Mouse (Mus musculus): ENCODE data around the gene Wnk2. TPM values are rescaled to one million over a fixed set of nuclear protein-coding genes. Genes with fewer than 3 reads are reported as not detected.

The Wnk2 gene
- total RNA-seq, 2 experiments from 2014 or later, result 63.4 to 85.0 TPM

DNA sequence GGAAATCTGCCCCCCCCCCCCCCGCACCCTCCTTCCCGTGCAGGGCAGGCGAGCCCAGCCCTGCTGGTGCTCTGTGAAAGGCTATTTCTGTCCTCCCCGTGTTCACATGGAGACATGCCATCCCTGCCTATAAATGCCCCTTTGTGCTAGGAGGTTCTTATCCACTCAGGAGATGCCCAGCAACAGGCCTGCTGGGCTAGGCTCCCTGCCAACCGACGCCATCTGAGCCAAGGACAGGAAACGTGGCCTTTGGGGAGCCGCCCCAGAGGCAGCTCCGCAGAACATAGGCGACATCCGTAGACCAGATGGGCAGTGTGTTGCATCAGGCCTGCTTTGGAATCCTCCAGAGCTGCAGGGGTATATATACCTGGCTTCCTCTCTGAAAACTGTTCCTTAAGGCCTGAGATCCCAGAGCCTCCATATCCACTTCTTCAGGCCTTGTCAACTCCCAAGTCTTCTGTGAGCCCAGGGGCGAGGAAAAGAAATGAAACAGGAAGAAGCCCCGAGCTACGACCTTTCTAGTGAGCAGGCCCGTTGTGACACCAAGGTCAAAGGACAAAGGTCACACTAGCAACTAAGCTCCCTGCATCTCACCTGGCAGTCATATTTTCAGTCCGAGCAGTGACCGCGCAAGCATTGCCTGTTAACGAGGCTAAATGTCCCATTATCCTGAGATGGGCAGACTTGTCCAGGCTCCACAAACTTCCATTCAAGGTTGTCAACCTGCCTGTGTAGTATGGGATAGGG lies 31.2 kb upstream of the Wnk2 start:
- DNase-seq (ENCODE audit: low spot score), result peak; percentile 77

DNA sequence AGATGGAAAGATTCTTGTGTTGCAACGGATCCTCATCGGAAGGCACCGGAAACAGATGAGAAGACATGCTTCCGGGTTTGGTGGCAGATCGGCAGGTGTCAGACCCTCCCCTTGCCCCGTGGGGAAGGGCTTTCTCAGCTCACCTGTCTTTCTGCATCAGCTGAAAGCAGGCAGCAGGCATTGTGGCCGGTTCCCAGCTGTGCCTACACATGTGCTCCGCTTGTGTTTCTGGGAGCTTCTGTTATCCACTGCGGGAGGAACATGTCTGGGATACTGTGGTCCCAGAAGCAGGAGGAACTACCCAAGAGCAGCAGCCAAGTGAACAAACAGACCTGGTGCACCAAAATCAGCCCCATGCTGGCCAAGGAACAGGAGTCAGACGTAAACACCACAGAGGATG lies 27.7 kb upstream of the Wnk2 start:
- DNase-seq (ENCODE audit: low spot score), result no peak

DNA sequence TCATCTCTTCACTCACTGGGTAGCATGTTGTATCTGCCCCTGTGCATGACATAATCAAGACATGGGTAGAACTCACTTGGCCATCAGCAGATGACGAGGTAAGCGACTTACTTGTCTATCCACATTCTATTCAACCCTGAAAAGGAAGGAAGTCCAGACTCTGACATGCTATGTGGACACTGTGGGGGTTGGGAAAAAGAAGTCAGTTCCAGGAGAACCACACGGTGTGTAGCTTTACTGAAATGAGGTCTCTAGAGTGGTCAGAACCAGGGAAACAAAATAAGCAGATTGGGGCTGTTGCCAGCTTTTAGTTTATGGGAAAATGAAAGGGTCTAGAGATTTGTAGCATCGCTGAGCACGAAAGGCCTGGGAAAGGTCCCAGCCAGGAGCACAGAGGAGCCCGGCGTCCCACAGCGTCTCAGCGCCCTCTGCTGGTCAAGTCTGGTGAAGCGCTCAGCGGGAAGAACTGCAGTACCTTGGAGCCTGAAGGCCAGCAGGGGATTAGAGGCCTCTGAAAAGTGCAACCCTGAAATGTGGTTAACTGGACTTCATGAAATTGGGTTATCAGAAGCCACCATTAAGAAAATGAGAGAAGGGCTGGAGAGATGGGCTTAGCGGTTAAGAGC lies 25.3 kb upstream of the Wnk2 start:
- DNase-seq (ENCODE audit: low spot score), result peak; percentile 92

DNA sequence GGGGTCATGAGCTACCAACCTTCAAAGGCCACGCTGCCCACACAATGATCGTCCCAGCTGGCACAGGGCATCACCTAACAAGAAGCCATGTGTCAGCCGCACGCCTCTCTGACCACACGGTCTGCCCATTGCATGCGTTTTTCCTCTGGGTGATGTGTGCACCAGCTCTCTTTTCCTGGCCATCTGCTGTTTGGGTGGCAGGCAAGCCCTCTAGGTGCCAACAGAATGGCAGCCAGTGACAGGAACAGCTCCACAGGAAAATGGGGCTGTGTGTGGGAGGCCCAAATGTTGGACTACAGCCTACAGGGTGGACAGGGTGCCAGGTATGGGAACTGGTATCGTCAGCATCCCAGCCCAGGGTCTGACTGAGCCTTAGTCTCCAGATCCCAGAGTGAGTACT lies 24.5 kb upstream of the Wnk2 start:
- no peak for DNase-seq (ENCODE audit: low spot score)

DNA sequence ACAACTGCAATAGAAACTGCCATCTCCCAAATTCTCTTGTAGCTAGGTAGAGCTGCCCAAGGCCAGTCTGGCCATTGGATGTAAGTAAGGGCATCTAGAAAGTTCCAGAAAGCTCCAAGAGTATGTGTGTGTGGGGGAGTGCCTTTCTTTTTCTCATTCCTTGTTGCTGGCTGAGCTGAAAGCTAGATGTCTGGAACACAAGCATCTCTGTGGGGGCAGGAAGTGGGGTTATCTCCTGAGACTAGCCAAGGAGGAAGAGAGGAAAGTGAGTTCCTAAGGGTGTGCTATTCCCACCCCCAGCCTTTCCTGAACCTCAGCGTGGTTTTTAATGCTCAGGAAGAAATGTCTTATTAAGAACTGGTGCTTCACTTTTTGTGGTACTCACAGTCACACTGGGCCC lies 23.9 kb upstream of the Wnk2 start:
- DNase-seq (ENCODE audit: low spot score), result no peak

DNA sequence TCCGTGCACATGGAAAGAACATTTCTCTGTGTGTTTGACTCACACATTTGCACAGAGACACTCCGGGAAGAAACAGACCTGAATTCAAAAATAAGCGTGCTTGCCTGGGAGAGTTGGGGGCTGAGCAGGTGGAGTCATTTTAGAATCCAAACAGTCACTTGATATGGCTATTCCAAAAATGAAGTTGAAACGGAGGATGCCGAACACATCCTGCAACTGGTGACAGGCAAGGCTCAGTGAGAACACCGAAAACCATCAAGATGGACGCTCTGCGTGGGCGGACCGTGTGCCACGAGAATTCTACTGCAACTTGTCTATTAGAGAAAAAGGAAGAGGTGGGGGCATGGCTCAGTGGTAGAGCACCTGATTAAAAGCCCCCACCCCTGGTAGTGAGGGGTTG lies 22.8 kb upstream of the Wnk2 start:
- no peak for DNase-seq (ENCODE audit: low spot score)

DNA sequence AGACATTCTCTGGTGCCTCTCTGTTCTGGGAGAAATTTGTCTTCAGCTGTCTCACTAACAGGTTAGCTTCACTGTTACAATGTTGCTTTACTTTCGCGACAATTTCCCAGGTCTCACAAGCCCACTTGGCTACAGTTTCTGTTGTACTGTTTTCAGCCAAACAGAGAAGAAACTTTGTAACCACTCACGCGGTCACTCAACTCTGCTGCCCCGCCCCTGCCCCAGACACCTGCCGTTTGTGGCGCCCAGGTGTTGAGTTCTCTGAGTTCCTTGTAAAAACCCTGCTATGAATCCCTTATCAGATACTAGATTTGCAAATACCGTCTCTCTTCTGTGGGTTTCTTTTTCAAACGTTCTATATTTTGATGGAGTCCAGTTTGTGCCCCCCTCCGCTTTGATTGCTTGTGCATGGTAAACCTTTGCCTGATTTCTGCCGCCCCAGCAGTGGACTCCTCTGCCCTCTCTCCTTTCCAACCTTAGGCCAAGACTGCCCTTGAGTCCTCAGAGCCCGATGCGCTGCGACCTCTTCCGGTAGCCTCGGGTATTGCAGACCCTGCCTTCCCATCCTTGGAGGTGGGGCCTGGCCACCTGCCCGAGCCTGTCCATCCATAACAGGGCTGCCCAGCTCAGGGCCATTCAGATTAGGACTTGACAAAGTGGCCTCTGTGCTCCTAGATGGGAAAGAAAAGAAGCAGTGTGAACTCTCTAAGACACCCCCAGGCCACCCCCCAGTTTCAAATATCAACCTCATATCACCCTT lies 21.8 kb upstream of the Wnk2 start:
- DNase-seq (ENCODE audit: low spot score), result peak; percentile 93

DNA sequence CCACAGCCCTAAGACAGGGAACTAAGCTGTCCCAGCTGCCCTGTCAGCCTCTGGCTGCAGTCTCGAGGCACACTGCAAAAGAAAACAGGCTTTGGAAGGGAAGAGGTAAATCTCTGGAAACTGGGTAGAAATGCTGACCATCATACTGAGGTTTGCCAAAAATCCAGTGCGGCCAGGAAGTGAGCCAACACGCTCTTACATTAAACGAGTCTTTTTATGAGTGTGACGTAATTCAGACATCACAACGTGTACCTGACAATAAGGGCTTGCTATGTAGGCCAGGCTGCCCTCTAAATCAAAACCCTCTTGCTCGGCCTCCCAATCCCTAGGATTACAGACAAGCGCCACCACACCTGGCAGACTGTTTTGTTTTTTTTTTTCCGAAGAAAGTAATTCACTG lies 19.3 kb upstream of the Wnk2 start:
- no peak for DNase-seq (ENCODE audit: low spot score)

DNA sequence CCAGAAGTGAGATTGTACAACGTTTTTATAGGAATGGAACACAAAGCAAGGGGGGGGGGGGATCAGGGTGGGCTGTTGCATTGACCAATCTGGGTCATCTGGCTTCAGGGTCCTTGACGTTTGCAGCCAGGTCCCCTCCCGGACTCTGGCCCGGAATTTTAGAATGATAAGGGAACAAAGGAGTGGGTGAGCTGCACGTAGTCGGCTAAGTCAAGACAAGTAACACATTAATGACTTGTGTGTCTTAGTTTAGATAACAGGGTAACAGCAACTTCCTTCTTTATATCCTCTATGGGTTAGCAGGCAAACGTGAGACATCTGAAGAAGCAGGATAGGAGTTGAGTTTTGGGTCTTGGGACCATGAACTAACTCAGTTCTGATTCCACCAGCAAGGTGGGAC lies 15.8 kb upstream of the Wnk2 start:
- no peak for DNase-seq (ENCODE audit: low spot score)

DNA sequence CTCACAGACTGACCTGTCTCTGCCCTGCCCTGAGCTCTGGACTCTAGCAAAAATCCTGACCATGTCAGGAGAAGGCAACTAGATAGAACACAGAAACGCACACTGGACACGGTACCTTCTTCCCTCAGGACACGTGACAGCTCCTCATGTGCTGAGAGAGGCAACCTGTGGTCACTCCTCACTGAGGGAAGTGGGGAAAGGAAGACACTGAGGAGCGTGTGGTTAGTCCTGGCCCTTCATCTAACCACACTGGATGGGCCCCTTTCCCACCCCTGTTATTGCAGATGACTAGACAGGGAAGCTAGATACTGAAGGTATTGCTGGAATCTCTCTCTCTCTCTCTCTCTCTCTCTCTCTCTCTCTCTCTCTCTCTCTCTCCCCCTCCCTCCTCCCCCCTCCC lies 14.9 kb upstream of the Wnk2 start:
- no peak for DNase-seq (ENCODE audit: low spot score)

DNA sequence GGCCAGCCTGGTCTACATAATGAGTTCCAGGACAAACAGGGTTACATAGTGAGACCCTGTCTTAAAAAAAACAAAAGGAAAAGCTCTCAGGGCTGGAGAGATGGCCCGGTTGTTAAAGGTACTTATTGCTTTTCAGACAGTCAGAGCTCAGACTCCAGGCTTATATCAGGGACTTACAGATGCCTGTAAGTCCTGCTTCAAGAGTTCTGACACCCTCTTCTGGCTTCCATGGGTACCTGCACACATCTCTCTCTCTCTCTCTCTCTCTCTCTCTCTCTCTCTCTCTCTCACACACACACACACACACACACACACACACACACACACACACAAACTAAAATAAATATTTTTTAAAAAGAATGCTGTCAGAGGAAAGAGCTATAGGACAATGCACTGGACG lies 13.4 kb upstream of the Wnk2 start:
- no peak for DNase-seq (ENCODE audit: low spot score)

DNA sequence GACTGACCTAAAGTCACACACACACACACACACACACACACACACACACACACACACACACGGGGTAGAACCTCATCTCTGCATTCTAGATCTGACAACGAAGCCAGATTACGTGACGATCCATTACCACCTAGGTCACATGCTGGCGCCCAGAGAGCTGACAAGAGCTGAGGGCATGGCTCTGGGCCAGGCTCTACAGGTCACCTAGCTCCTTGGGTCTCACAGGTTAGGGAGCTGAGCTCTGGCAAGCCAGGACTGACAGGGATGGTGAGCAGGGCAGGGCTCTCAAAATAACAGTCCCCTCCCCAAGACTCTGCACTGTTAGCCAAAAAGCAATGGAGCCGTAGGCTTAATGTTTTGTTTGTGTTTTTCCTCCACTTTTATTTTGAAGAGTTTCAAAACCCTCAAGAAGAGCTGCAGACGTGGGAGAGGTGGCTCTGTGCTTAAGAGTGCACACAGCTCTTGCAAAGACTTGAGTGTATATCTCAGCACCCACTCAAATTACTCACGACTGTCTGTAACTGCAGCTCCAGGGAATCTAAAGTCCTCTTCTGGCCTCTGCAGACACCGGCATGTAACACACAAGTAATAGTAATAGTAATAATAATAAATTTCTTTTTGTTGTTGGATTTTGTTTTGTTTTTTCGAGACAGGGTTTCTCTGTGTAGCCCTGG lies 10.4 kb upstream of the Wnk2 start:
- no peak for DNase-seq (ENCODE audit: low spot score)

DNA sequence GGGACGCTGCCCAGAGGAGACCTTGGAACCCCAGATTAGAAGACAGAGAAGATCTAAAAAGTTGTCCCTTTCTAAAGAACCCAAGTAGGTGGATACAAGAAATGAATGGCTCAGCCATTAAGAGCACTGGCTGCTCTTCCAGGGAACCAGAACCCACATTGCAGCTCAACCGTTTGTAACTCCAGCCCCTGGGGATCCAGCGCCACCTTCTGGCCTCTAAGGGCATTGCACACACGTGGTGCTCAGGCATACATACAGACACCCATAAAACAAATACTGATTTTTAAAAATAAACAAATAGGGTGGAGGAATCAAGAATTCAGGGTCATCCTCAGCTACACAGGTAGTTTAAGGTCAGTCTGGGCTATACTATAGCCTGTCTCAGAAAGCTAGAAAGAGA lies 8.8 kb upstream of the Wnk2 start:
- DNase-seq (ENCODE audit: low spot score), result no peak

DNA sequence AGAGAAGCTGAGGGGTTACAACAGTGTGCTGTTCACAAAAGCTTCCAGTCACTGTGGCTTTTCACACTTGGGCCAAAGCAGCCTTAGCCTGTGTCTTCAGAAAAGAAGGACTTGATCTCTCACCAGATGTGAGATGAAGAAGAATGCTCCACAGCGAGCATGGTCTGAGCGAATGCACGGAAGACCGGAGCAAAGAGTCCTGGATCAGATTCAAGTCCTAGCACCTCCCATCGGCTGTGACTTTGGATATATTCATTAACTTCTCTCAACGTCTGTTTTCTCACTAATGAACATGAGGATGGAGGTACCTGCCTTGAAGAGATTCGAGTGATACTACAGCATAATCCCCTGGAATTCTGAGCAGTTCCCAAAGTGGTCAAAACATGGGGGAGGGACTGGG lies 6.8 kb upstream of the Wnk2 start:
- DNase-seq (ENCODE audit: low spot score), result no peak

DNA sequence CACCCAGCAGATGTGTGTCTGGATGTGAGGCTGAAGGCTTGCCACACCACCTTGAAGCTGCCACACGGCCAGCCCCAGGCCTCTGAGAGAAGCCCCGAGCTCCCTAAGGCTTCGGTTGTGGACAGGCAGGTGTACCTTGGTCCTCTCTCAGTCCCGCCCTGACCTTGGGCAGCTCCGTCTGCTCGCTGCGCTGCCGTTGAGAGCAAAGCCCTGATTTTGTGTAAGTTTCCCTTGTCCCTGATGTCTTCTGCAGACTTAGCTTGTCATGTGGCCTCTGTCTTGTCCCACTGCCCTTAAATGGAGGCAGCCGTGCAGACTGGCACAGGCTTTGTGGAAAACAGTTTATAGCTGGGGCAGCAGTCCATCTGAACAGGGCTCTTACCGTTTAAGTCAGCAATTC lies 6.2 kb upstream of the Wnk2 start:
- DNase-seq (ENCODE audit: low spot score), result no peak

DNA sequence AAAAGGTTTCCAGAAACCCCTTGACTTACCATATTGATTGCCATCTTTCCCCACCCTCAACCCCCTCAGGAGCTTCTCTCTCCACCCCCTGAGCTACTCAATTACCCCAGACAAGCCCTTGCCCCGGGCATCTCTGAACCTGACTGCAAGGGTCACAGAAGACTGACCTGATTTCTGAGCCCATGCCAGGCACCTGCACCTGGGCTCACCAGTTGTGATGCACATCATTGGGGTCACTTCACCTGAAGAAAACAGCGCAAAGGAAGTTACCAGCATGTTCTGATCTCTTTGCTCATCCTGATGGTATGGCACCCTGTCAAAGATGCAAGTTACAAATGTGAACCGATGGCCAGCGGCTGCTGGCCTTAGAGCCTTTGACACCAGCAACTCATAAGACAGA lies 873 bp upstream of the Wnk2 start:
- DNase-seq (ENCODE audit: low spot score), result no peak

DNA sequence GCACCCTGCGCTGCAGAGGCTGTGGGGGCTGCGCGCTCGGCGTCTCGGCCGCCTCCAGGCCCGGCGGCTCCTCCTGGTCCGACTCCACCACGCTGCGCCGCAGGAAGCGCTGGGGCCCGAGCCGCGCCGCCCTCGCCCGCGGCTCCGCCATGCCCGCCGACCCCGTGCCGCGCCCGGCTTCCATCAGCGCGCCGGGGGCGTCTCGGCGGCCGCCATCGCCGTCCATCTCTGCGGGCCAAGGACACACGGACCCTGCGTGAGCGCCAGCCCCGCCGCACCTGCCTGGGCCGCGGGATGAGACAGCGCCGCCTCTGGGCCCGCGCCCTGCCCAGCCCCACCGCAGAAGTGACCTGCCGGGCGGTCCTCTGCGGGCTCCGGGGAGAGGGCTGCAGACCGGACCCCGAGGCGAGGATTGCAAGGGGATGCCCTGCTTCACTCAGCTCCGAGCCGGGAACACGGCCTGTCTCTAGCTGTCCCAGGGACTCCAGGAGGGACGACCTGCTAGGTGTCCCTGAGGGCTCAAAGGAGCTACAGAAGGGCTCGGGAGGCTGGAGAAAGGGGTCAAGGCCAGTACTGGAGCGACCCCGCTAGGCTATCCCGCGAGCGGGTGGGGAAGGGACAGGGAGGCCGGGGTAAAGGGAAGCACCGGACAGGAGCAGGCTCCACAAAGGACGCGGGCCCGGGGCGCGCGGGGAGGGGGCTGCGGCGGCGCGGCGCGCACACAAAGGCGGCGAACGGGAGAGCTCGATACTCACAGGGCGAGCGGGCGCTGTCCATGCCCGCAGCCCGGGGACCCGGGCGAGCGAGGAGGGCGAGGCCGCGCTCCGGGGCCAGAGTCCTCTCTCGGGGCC lies 582 bp downstream of the Wnk2 start:
- peak; percentile 57 for DNase-seq (ENCODE audit: low spot score)

DNA sequence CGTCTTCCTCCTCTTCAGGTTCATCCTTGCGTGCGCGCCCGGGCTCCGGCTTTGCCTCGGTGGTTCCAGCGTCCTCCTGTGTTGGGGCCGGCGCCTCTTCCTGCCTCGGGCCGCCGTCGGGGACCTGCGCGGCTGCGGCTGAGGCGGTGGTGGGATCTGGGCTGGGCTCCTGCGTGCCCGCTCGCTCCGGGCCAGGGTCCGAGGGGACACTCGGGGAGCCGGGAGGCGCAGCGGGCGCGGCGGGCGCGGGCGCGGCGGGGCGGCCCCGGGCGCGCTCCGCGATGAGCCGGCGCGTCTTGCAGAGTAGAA lies 1.2 kb downstream of the Wnk2 start:
- no peak for DNase-seq (ENCODE audit: low spot score)

DNA sequence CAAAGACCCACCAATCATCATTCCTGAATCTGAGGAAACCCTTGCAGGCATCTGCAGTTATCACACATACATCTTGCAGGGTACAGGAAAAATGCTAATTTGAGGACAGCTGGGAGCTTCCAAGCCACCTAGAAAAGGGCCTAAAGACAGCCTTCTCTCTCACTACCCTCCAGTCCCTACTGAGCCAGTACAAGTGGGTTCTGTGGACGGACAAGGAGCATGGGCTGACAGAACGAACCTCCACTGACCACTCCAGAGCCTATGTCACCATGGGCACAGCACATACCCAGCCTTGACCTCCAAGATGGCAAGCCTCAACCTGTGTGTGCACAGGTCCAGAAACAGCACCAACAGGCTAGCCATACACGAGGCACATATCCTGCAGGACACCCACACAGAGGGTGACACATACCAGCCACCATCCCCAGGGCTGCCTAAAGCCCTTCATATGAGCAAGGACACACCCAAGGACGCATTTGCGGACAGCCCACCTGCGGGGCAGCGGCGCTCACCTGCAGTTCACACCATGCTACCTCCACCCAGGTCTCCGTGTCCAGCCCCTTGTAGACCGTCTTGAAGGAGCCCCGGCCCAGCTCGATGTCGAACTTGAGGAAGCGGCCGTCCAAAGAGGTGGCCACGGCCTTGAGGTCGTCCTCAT lies 1.6 kb downstream of the Wnk2 start:
- DNase-seq (ENCODE audit: low spot score), result no peak

DNA sequence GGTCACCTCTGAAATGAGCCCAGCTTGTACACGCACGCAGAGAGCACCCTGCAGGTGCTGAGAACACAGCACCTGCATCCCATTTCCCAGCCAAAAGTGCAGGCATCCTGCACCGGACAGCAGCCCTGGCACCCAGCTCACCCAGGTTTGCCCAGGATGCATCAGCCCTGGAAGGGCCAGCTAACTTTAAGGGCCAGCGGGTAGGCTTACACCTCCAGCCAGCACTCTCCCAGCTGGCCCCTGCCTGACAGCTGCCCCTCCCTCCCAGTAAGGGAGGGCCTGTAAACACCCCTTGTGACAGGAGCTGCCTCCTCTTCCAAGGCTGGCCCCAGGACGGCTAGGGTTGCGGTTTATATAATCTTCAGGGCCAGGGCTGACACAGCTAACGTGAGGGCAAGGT lies 2.4 kb downstream of the Wnk2 start:
- DNase-seq (ENCODE audit: low spot score), result peak; percentile 86

DNA sequence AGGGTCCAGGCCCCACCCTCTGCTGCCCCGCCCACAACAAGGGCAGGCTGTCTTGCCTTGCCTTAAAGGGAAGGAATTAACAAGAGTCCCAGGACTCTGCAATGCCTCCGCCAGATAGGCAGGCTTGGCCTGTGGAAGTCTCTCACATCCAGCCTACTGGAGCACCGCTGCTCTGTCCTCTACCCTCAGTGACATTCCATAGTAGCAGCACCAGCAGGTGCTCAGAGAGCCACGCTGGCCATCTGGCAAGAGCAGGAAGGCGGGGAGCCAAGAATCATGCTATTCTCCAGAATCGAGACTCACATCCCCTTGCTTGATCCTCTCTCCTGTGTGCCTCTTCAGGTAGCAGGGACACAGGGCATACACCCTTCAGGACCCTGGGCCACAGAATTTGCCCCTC lies 3.4 kb downstream of the Wnk2 start:
- peak; percentile 47 for DNase-seq (ENCODE audit: low spot score)
